Mouse (Mus musculus) lung, postnatal 36 days (tissue): ENCODE data around the gene Pbx1.

Experiments used
- DNase-seq: peaks from one replicate; pipeline ENCODE4 v3.0.0; 2022; ENCODE audit warnings: mixed read lengths

Gene Pbx1

DNA sequence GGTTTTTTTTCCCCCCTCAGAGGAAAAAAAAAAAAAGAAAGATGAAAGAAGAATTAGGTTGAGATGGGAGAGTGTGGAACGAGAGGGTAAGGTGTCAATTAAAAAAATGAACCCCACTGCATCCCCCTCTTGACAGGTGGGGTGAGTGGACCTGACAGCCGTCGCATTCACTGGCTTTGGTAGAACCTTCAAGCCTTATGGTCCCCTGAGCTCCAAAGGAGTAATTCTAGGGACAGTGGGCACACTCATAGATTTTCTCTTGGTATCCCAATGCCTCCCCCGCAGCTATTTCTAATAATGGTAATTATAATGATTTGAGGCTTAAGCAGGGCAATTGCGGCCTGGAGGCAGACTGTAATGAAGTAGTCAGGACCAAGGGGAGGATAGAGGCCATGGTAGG, 167.0 kb downstream of the Pbx1 start:
- DNase-seq: no peak

DNA sequence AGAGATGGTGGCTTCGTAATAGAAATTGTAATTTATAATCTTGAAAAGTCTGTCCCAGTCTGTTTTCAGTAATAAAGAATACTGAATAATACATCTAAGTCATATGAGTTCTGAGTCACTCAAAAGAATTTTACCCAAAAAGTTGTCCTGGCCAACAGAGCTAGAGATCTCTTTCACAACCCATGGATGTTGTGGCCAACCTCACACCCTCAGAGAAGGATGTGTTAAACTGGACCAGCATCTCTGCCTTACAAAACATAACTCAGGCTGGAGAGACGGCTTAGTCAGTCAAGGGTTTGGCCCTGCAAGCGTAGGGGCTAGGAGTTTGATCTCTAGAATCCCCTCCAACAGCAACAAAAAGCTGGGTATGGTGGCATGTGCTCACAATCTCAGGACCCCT, 171.7 kb downstream of the Pbx1 start:
- peak; percentile 34 for DNase-seq

DNA sequence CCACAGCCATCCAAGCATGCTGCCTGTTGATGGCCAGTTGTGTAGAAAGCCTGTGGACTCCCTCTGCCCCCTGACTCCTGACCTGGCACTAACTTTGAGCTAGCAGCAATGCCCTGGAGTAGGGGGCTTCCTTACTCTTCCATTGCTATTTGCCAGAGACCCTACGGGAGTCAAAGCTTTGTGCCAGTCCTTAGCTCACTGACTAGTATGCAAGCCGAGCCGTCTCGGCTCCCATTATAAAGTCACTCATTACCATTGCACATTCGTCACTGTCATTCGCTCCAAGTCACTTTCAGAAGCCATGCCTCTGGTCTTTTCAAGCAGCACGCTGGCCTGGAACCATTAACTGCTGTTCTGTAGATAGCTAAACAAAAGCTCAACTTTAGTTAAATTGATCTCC, 173.2 kb downstream of the Pbx1 start:
- DNase-seq: no peak

DNA sequence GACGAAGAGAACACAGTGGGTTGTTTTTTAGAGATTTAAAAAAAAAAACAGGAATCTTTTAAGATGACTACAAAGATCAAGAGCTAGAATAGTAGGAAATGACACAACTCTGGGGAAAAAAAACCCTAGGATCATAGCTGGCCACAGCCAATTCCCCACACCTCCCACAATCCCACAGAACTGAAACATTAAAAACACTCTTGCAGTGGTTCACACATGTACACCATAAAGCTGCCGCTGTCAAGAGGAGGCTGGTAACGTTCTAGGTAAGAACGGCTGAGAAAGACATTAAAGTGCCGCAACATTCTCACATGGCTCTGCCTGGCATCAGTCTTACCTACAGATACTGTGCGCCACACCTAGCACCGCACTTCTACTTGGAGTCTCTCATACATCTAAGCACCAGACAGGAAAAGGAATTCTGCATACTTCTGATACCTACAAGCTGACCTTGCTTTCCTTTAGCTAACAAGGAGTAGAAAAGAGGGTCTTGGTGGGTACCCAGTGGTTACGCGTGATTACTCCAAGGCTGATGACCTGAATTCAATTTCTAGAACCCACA, 176.6 kb downstream of the Pbx1 start:
- no peak for DNase-seq

DNA sequence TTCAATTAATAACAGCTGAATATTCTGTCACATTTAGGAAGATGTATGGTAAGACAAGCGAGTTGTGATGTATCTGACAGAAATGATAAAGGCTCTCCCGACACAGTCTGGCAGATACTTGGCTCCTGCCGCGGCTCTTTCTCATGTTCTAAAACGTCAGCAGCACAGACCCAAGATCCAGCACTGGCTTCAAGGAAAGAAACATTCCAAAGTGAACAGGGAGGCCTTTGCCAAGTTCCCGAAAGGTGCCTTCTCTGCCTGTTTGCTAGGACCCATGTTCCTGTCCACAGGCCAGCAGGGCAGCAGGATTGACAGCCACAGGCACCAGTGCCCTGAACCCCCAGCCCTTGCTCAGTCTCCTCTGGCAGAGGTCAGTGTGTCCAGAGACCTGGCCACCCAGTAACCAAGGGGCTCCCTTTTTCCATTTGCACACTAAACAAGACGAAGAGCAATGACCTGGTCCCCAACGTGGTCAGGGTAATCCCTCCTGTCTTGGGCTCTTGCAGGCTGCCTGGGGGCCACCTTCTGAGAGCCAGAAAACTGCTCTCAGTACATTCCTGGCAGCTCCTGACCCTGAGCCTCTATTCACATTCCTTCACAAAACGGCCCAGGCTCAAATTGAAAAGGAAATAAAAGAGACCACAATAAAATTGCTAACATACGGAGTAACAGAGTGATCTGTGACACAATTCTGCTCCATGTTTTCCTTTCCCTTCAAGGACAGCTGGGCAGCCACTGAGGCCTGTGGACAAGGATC, 184.9 kb downstream of the Pbx1 start:
- peak; percentile 50 for DNase-seq

DNA sequence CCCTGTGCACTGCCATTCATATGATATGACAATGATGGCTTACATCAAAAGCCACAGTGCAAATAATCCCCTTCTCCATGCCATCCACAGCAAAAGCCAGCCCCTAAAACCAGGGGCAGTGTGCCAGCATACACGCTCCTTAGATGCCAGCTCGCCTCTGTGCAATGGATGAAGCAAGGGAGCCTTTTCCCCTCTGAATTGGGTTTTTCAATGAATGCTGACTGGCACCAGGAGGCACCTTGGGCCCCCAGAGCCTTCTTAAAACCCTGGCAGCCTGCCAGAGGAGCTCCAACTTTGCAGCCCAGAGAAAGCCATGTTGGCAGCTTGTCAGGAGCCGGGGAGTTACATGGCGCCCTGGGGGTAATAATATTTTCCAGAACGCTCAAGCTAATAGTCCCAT, 186.5 kb downstream of the Pbx1 start:
- no peak for DNase-seq

DNA sequence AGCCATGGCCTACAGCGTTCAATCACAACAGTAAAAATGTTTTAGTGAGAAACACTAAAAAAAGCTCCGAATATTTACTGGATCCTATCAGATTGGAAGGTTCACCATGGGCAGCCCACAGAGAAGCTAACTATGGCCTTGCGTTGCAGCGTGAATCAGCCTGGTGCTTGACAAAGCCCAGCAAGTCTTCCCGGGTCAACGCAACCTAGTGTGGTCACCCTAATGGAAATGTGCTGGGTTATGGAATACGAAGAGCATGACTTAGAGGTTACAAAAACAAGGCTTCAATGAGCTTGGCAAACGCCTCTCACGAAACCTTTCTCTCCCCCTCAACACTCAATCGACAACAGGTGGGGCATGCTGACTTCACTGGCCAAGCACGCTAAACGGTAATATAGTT, 188.3 kb downstream of the Pbx1 start:
- DNase-seq: no peak

DNA sequence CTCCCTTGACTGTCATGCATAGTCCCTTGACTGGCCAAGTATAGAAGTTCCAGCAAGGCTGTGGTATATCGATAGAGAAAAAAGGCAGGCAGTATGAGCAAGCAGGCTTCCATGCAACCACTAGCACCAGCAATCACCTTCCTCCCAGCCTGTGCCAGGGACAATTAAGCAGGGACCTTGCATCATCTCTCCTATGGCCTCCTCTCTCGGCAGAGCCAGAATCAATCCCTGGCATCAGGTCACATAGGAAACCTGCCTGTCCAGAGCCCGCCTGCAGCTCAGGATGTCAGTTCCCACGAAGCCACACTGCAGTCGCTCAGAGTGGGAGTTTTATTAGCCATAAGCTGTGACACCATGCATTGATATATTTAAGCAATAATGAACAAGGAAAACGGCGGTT, 189.0 kb downstream of the Pbx1 start:
- no peak for DNase-seq

DNA sequence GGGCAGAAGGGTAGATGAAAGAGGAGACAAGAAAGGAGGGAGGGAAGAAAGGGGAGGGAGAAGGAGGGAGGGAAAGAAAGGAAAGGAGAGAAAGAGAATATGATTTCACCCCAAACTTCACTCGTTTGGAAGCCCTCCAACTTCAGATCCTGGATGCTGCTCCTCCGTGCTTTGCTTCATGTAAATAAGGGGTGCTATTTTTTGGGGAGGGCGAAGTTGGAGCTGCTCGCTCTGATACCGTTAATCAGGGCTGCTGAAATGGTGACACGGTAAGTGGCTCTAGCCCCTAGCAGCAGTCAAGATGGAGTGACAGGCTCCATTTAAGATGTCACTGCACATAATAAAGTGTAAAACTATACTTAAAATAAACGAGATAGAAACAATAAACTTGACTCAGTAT, 190.8 kb downstream of the Pbx1 start:
- no peak for DNase-seq

DNA sequence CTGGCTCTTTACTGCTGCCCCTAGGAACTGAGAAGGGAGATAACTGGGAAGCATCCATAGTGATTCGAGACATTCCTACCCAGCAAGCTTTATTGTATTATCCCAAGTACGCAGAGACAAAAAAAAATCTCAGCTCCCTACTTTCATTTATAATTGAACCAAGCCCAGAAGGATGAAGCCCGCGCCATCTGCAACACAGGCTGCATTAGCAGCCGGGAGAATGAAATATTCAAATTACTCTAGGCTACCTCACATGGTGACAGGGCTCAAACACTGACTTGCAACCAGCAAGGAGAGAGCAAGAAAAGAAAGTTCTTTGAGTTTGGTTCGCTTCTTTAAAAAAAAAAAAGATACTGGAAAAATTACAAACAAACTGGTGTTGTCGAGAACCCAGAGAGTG, 191.2 kb downstream of the Pbx1 start:
- DNase-seq: no peak

DNA sequence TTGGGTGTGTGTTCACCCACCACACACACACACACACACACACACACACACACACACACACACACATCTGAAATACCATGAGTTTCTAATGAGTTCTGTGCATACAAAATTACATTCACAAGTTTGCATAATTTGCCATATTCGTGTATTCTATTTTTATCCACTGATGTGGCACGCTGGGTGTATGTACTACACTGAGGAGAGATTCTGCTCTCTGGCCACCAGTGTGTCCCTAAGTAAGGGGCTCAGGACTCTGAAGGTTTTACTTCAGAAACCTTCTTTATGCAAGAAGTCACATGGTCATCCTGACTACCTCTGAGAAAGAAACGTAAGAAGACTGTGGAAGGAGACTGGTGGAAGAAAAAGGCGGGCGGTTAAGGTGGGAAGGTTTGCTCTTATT, 191.7 kb downstream of the Pbx1 start:
- DNase-seq: no peak

DNA sequence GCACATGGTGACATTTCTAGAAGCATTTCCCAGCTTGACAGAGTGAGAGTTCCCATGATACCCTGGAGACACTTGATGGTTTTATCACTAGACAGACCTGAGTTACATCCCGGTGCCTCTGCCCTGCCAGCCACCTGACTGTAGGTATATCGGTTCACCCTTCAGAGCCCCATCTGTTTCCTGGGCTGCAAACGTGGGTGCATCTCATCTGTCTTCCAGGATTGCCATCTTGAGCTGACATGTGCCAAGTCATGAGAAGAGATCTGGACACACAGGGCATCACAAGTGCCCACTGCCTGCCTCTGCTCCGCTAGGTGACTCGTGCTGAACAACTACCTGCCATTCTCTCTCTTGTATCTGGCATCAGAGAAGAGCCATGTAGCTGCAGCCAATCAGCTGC, 196.0 kb downstream of the Pbx1 start:
- no peak for DNase-seq

DNA sequence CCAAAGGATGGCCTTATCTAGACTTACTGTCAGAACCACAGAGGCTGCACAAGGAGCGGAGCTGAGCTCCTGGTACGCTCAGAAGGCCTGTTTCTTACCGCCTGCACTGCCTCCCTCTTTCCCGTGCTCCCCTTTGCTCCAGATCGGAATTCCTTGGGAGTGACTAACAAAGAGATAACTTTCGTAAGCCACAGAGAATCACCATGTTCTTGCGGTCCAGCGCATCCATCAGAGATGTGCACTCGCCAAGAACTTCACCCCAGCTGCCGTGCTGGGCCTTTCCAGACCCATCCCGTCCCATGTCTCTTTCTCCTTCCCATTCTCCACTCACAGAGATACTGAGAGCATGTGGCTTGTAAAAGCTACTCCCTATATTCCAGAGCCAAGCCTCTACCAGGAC, 197.7 kb downstream of the Pbx1 start:
- no peak for DNase-seq

DNA sequence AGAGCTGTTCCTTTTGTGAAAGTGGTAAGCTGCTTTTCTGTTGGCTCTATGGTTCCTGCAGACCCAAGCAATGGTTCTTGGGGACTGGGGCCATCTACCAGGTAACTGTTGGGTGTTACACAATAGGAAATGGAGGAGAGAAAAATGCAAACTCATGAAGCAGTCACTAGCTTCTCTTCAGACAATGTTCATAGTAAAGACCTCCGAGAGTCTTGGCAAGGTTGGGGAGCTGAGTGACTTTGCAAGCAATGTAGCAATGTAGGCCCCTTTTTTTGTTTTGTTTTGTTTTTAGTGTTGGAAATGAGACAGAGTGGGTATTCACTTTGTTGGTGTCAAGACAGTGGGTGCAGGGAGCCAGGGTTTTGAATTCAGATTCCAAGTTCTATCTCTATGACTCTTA, 198.9 kb downstream of the Pbx1 start:
- no peak for DNase-seq

DNA sequence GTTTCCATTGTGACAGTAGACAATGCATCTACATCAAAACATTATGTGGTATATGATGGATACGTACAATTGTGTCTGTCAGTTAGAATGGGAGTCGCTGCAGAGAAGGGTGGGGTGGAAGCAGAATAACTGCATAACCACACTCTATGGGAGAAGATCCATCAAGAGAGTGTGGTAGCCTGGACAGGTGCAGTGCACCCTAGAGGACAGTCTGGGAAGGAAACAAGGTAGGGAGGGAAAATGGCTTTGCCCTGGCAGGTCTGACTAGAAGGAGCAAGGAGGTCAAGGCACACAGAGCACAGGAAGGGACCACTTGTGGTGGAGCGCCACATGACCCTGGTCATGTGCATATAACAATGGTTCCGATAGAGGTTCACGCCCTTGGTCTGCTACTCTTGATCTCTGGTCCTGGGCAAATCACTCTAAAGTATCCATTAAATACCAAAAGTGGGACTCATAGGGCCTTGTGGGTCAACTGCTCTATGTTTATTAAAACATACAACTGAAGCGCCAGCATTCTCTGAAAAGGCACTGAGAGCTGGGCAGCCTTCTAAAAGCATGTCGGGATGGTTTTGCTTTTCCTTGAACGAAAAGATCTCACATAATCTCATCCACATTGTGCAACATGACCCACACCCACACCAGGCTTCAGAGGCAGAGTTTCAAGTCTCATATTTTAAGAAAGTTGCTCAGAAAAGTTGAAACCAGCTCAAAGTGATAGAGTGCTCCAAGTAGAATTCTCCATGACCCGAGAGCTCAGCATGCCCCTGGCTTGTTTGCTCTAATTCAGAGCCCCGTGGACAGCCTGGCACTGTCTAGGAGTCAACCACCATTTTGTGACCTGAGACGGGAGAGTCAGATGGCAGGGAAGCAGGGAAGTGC, 200.3 kb downstream of the Pbx1 start:
- DNase-seq: no peak

DNA sequence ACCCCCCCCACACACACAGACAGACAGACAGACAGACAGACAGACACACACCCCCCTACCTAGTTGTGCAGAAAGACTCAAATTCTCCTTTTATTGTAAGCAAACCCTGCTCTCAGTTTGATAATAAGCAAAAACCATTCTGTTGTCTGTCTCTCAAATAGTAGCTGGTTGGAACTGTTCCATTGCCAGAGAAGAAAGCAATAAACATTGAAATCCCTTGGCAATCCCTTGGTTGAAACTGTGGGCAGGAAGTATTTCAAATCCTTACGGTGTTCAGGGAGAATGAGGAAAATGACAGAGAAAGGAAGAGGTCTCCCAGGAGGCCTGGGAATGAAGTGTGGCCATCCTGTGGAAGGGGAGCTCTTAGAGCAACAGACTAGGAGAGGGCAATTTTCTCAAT, 201.2 kb downstream of the Pbx1 start:
- DNase-seq: no peak

DNA sequence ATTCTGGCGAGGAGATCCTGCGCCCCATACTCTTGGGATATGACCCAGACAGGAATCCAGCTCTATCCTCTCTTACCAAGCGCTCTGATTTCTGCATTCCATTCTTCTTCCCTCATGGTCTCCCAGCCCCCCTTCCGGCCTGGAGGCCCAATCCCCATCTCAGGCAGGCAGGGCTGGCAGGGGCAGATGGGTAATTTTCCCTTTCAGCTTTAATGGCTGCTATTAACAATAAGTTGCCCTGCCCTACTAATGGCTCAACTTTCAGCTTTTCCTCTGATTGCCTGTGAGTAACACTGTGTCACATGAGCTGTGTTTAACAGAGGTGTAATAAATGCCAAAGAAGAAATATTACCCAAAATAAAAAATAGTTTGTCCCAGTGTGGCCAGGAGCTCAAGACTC, 201.9 kb downstream of the Pbx1 start:
- no peak for DNase-seq

DNA sequence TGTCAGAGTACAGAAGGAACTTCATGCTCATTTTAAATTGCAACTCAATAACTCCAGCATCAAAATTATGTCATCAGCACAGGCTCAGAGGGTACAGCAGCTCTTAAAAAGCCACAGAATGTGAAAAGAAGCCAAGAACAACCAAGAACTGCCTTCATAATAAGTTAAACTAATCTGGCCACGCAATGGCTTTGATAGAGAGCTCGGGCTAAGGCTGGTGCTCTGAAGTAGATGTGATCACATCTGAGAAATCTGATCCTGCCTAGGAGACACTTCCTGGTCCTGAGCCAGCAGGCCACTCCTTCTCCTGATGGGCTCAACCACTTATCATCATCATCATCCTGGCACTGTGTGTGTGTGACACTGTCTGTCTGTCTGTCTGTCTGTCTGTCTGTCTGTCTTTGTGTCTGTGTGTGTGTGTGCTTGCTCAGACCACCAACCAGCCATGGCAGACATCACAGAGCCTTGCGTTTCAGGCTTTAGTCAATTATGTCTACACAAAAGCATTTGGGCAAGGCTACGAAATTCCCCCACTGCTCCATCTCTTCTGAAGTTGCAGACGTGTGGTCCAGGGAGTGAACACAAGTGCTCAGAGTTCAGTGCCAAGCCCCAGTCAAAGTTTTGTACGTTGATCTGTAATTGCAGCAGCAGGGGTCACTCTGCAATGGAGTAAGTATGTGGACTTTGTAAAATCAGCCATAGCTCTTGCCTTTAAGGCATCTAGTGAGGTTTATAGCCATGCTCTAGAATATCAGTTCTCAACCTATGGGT, 203.1 kb downstream of the Pbx1 start:
- DNase-seq: no peak

DNA sequence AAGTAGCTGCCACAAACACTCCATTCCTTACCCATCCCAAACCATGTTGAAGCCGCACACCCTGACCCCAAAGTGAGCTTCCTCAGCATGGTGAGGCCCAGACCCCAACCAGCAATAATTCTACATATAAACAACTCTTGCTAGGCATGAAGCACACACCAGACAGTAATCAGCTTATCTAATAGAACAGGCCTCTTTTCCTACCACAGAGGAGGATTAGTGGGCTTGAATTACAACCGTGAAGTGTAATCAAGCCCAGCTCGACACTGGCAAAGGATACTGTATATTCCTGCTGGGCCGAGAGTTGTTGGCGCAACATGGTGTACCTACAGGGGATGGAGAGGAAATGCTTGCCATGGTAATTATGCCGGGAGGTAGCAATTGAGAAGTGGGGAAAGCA, 205.9 kb downstream of the Pbx1 start:
- DNase-seq: no peak

DNA sequence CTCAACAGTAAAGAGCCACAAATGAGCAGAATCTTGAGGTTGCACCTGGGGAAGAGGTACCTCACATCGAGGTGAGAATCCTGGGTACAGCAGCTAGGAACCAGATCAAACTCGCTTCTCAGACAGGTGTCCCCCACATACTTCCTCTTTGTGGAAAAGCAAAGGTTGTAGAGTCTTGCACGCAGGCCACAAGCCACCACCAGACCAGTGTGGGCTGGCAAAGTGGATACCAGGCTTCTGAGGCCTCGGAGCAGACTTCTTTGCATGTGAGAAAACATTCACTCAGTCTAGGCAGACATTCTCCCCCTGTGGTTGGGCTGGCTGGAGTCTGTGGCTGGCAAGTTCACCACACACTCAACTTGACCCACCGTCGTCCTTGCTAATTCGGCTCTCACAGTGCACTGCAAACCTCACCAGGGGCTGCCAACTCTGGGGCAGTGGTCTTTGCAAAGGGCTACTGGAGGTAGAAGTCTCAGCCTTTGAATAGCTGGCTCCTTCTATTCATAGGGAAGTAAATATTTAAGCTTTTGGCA, 206.4 kb downstream of the Pbx1 start:
- DNase-seq: no peak

DNA sequence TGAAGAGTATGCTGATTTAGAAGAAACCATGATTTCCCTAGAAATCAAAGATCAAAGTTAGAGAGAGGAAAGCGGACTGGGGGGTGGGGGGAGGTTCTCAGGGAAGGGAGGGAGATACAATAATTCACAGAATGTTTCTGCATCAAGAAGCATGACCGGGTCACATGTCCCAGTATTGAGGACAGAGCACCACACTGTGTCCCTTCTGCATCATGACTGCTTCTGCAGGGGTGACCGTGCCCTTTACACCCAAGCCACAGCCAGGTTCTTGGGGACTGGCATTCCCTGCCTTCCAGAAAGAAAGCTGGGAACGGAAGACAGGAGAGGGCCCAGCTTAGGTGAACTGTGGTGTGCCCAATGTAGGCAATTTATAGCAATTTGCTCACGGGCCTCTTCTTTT, 207.9 kb downstream of the Pbx1 start:
- no peak for DNase-seq

DNA sequence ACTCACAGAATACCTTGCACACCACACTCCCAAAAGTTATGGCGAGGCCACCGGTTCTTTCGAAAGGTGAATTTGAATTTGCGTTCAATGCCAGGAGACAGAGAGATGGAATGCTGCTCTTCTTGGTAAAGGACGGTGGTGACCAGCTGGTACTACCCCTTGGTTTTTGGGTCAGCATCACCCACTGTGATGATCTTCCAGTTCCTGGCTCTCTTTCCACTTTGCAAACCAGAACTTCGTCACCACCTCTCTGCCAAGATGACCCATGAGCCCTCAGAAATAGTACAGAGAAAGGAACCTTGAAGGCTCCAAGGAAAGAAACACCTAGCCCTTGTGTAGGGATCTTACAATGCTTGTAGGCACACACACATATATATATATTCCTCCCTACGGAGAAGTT, 209.3 kb downstream of the Pbx1 start:
- DNase-seq: no peak

DNA sequence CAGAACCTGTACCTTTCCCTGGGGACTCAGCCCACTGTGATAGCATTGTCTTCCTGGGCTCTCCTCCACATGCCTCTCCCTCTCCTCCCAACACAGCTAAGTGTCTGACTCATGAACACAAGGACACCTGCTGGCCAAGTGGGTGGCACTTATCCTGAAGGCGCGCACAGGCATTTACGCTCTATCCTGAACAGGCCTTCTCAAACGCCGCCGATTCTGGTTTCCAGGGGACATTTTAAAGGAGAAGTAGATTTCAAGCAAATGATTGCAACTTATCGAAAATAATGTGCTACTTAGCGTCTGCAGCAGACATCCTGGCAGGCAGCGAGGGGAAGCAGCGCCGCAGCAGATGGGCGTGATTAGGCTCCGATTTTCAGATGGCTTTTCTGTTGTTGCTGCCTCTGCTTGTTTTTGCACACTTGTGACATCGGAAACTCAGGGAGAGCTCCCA, 211.0 kb downstream of the Pbx1 start:
- peak; percentile 62 for DNase-seq
